Mouse (Mus musculus) stomach, postnatal 0 days (tissue): Measurements from ENCODE around the gene C5ar2. TPM values are rescaled to one million over a fixed set of nuclear protein-coding genes. Genes with fewer than 3 reads are reported as not detected.
A peak's percentile ranks its signal among the peaks of the same experiment; 100 is the strongest.

Experiments
- ATAC-seq: fragments of 200-750 bp; cut with Nextera tagmentation; 2 replicates; pipeline ENCODE4 v1.8.0; 2017; ENCODE audit not compliant: low FRiP score, low TSS enrichment
- DNase-seq: peaks from one replicate; pipeline ENCODE4 v3.0.0-alpha.2; 2016; ENCODE audit warnings: low spot score
- H3K27ac ChIP-seq: fragments of 300-500 bp; sonication (generic); replicated peaks from 2 replicates; pipeline ENCODE4 v1.5.1; 2014; ENCODE audit warnings: mild to moderate bottlenecking, control low read depth
- H3K27me3 ChIP-seq: fragments of 300-500 bp; sonication (generic); 2 replicates; pipeline ENCODE4 v1.6.1; 2014; ENCODE audit warnings: low read length; ENCODE audit not compliant: control insufficient read depth, insufficient read depth
- H3K36me3 ChIP-seq: fragments of 300-500 bp; sonication (generic); 2 replicates; pipeline ENCODE4 v1.6.1; 2014; ENCODE audit warnings: low read length, mixed read lengths; ENCODE audit not compliant: control insufficient read depth, insufficient read depth
- H3K4me1 ChIP-seq: fragments of 300-500 bp; sonication (generic); replicated peaks from 2 replicates; pipeline ENCODE4 v1.6.1; 2014; ENCODE audit warnings: antibody characterized with exemption; ENCODE audit not compliant: control insufficient read depth, insufficient read depth
- H3K4me2 ChIP-seq: fragments of 300-500 bp; sonication (generic); replicated peaks from 2 replicates; pipeline ENCODE4 v1.6.1; 2014; ENCODE audit warnings: low read depth, mild to moderate bottlenecking, control low read depth, moderate library complexity
- H3K4me3 ChIP-seq: fragments of 300-500 bp; sonication (generic); 2 replicates; pipeline ENCODE4 v1.5.1; 2014; ENCODE audit warnings: low read depth, low read length, control low read depth
- H3K9ac ChIP-seq: fragments of 300-500 bp; sonication (generic); 2 replicates; pipeline ENCODE4 v1.6.1; 2014; ENCODE audit warnings: mild to moderate bottlenecking, low read length, control low read depth, mixed read lengths
- H3K9me3 ChIP-seq: fragments of 300-500 bp; sonication (generic); 2 replicates; pipeline ENCODE4 v1.6.1; 2016; ENCODE audit warnings: low read length; ENCODE audit not compliant: control insufficient read depth
- CTCF ChIP-seq: IDR thresholded peaks from 2 replicates; pipeline ENCODE4 v1.5.1; 2016; ENCODE audit warnings: antibody characterized with exemption, low read depth, mild to moderate bottlenecking, moderate library complexity
- EP300 ChIP-seq: optimal IDR thresholded peaks from 2 replicates; pipeline ENCODE3; 2016; ENCODE audit warnings: antibody characterized with exemption
- WGBS: fragments of 180-500 bp; shearing (Covaris S2); extraction: QIAGEN DNeasy Blood & Tissue Kit; methylation state at CpG from one replicate; pipeline ENCODE4 v1.1.7; 2014; 5-methylcytosine and 5-hydroxymethylcytosine counted together
- polyA plus RNA-seq: library from polyadenylated mRNA; unstranded; fragments of >200 nt; fragmentation: Nextera tagmentation; extraction: Ambion mirVana; gene quantifications from 2 replicates; pipeline ENCODE4 v1.2.1, GENCODE M21; 2015

The C5ar2 gene
- polyA plus RNA-seq, 1 experiment from 2014 or later: 0.24 TPM

DNA sequence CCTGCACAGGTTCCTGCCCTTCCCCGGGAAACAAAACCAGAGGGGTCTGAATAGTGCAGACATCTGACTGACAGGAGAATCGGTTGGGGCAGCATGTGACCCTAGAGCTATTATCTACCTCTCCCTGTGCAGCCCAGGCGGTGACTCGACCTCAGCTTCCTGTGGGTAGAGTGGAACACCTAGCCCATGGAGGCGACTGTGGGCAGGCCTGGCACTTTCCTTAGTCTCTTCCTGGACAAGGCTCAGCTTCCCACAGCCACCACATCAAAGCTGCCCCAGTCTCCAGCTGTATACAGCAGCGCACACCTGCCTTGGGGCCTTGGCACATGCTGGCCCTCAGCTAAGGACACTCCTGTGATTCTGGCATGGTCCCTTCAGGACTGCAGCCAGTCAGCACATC is 42.8 kb downstream of the C5ar2 start:
- 73% methylated on average over 6 of the region's 6 CpGs for WGBS
- Histone ChIP-seq H3K4me3 (no peak overlapping the region), H3K27ac (no peak overlapping the region), H3K9me3 (no peaks in the 10 kb centered on the region), H3K36me3 (peaks cover 18% of the 10 kb centered on the region), H3K9ac (no peak overlapping the region), H3K4me2 (no peak overlapping the region), H3K4me1 (no peaks in the 10 kb centered on the region), H3K27me3 (no peaks in the 10 kb centered on the region)
- ATAC-seq: no peak
- no peak for DNase-seq
- TF ChIP-seq EP300: no peak
- TF ChIP-seq CTCF: no peak

- TF ChIP-seq EP300 (no peak), CTCF (no peak)
- no peaks in the 10 kb centered on the region for H3K4me1 ChIP-seq
- no peak overlapping the region for H3K4me2 ChIP-seq
- DNase-seq (no peak), ATAC-seq (no peak)
- no peaks in the 10 kb centered on the region for H3K9me3 ChIP-seq
- H3K4me3 ChIP-seq: no peak overlapping the region
- WGBS: 89% methylated on average over 11 of the region's 11 CpGs
- no peak overlapping the region for H3K9ac ChIP-seq
- H3K36me3 ChIP-seq: peaks cover 13% of the 10 kb centered on the region
- H3K27ac ChIP-seq: no peak overlapping the region
- H3K27me3 ChIP-seq: no peaks in the 10 kb centered on the region
Measured at GRCm38 (mm10) chr7:16198540-16198939, 45.4 kb downstream of the C5ar2 start.

- TF ChIP-seq EP300 (no peak), CTCF (no peak)
- H3K36me3 ChIP-seq: peaks cover 13% of the 10 kb centered on the region
- no peak; the same call in 1 of the 2 replicates for ATAC-seq
Measured at GRCm38 (mm10) chr7:16197166-16197565, 46.8 kb downstream of the C5ar2 start.

DNA sequence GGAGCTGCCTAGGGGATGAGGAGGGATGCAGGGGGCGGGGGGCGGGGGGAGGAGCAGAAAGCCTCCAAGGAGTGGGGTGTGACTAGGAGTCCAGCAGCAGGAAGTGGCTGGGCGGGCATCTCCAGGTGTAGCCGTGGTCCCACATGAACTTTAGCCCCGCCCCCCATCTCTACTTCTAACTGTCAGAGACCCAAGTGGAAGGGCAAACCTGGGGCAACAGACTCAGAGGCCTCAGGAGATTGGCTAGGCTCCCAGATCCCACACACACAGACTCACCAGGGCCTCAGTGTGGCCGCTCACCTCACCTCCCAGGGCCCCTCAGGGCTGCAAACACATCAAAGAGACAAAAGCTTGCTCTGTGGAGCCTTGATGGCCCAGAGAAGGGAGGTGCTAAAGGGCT is 47.3 kb downstream of the C5ar2 start:
- Histone ChIP-seq H3K4me1 (no peaks in the 10 kb centered on the region), H3K4me3 (no peak overlapping the region), H3K36me3 (peaks cover 11% of the 10 kb centered on the region), H3K9me3 (no peaks in the 10 kb centered on the region), H3K9ac (no peak overlapping the region), H3K27me3 (no peaks in the 10 kb centered on the region), H3K4me2 (no peak overlapping the region), H3K27ac (no peak overlapping the region)
- WGBS: 40% methylated on average over 4 of the region's 6 CpGs
- no peak for ATAC-seq
- no peak for DNase-seq
- TF ChIP-seq EP300 (no peak), CTCF (no peak)

More at GRCm38 (mm10) chr7:16197166-16197565, 46.8 kb downstream of the C5ar2 start:
- Histone ChIP-seq H3K27ac (no peak overlapping the region), H3K4me3 (no peak overlapping the region), H3K27me3 (no peaks in the 10 kb centered on the region), H3K9ac (no peak overlapping the region), H3K4me1 (no peaks in the 10 kb centered on the region), H3K9me3 (no peaks in the 10 kb centered on the region), H3K4me2 (no peak overlapping the region)
- WGBS: 63% methylated on average over 5 of the region's 5 CpGs
- DNase-seq: no peak

DNA sequence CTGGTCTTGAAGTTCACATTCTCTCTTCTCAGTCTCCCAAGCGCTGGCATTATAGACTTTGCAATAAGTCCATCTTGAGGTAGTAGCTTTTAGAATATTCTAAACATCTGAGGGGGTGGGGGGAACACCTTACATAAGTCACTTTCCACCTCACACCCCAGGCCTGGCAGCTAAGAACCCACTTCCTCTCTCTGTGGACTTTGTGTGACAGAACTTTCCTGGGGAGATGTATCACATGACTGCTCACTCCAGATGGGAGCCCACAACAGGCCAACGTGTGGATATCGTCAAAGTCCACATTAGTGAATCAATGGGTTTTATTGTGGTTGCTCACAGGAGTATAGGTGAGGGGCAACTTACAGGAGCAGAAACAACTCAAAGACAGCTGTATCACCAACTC is 50.3 kb downstream of the C5ar2 start:
- ATAC-seq (no peak), DNase-seq (no peak)
- no peaks in the 10 kb centered on the region for H3K27me3 ChIP-seq
- no peak overlapping the region for H3K27ac ChIP-seq
- H3K36me3 ChIP-seq: 0 out of 2 replicates have a peak, but pooled peaks cover 4% of the 10 kb centered on the region
- H3K9ac ChIP-seq: no peak overlapping the region
- H3K9me3 ChIP-seq: no peaks in the 10 kb centered on the region
- no peak overlapping the region for H3K4me3 ChIP-seq
- TF ChIP-seq EP300 (no peak), CTCF (no peak)
- no peaks in the 10 kb centered on the region for H3K4me1 ChIP-seq
- no peak overlapping the region for H3K4me2 ChIP-seq
- 45% methylated on average over 3 of the region's 3 CpGs for WGBS

DNA sequence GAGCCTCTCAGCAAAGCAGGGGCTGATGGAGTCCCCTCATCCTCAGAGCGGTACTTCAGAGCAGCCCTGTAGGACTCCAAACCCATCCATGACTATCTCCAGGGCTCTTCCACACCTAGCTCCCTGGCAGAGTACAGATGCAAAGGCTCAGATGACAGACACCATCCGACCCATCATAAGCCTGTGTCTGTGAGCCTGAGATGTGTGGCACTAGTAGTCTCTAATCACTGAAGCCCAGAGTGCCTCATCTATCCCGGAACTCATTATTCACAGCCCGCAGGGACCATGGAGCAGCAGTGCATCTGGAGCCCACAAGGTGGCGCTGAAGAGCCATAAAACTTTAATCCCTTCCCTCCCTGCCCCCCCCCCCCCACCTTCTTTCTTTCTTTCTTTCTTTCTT is 51.6 kb downstream of the C5ar2 start:
- TF ChIP-seq EP300 (no peak), CTCF (peak; percentile 77)
- Histone ChIP-seq H3K27ac (no peak overlapping the region), H3K4me1 (no peaks in the 10 kb centered on the region), H3K36me3 (0 out of 2 replicates have a peak, but pooled peaks cover 1% of the 10 kb centered on the region), H3K27me3 (no peaks in the 10 kb centered on the region), H3K4me2 (no peak overlapping the region), H3K9ac (no peak overlapping the region), H3K9me3 (no peaks in the 10 kb centered on the region), H3K4me3 (no peak overlapping the region)
- 19% methylated on average over 5 of the region's 5 CpGs for WGBS
- DNase-seq (peak; percentile 78), ATAC-seq (peak; percentile 45; the same call in 1 of the 2 replicates)
